8 mouse cellular contexts compared by ENCODE assay signal in the genomic region with DNA sequence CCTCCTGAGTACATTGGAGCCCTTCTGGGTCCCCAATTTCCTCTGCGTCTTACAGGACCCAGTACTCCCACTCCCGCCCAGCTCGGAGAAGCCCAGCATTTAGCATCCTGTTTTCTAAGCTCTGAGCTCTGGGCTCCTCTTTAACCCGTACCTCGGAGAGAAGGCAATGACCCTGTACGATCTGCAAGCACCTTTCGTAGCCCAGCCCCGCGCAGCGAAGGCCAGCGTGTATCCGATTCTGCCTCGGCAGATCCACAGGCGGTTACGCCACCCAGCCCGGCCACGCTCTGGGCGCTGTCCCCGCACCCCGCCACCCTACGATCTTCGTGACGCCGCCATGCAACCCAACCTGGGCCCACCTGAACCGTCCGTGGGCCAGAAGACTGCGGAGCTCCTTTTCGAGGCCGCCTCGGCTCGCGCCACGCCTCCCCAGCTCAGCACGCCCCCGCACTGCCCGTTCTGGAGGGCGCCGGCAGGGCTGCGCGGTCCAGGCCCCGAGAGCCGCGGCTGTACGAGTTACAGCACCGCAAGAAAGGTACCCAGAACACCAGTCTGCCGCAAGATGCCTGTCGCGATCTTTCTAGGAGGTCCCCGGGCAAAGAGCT. TPM values are rescaled to one million over a fixed set of nuclear protein-coding genes. Genes with fewer than 3 reads are reported as not detected.
A peak's percentile ranks its signal among the peaks of the same experiment; 100 is the strongest.
DNase-seq lines count a peak whose midpoint lies in the region; ATAC-seq lines count a peak whose summit lies in the region.

A gene (plus strand): TSS at position 482 of the 605 bp plus-strand sequence.

- DNase-seq in kidney, postnatal 14 days = no peak
- no peak for DNase-seq in adrenal gland, adult 8-10 months
- DNase-seq in gastrocnemius, postnatal 14 days = no peak
- DNase-seq in cerebellum, adult 18-20 months = no peak
- DNase-seq in embryo, embryonic 9.5 days (ENCODE audit: extremely low spot score) = no peak

- H3K4me2 ChIP-seq in kidney, embryonic 16.5 days (replicated peaks; ENCODE audit: low read depth, low read length) = peak within 1 kb of the TSS; percentile 81
- peak within 1 kb of the TSS; percentile 88 for H3K4me2 ChIP-seq in intestine, embryonic 15.5 days (replicated peaks)

- intact Hi-C loops in gastrocnemius, postnatal 14 days (cut with DNase I; ENCODE audit: low total_unique reads) = no loop called here

- H3K4me1 ChIP-seq in kidney, embryonic 16.5 days (ENCODE audit: insufficient read depth, low read length) = peaks cover 23% of the 10 kb centered on the region
- H3K4me1 ChIP-seq in intestine, embryonic 15.5 days (replicated peaks) = peaks cover 21% of the 10 kb centered on the region

- H3K9ac ChIP-seq in kidney, embryonic 16.5 days (replicated peaks; ENCODE audit: low read length) = peak within 1 kb of the TSS; percentile 89
- H3K9ac ChIP-seq in intestine, embryonic 15.5 days = peak within 1 kb of the TSS; percentile 89

- H3K4me3 ChIP-seq in kidney, embryonic 16.5 days (ENCODE audit: low read length) = peak within 1 kb of the TSS; percentile 71
- peak within 1 kb of the TSS; percentile 67 for H3K4me3 ChIP-seq in intestine, embryonic 15.5 days (replicated peaks)

- peak; percentile 70; the same call in 1 of the 2 replicates for ATAC-seq in kidney, embryonic 16.5 days (ENCODE audit: low FRiP score, low TSS enrichment)
- no peak for ATAC-seq in intestine, embryonic 15.5 days
- ATAC-seq in megakaryocyte-erythroid progenitor cell, adult 5-6 weeks (replicated peaks; ENCODE audit: low FRiP score, low TSS enrichment, poor library complexity, severe bottlenecking) = peak; percentile 0; the same call in 1 of the 2 replicates

- peak within 1 kb of the TSS; percentile 99 for H3K27ac ChIP-seq in kidney, embryonic 16.5 days (ENCODE audit: low read length)
- H3K27ac ChIP-seq in intestine, embryonic 15.5 days = peak within 1 kb of the TSS; percentile 97

- no peaks in the 10 kb centered on the region for H3K9me3 ChIP-seq in kidney, embryonic 16.5 days (ENCODE audit: low read length)
- H3K9me3 ChIP-seq in intestine, embryonic 15.5 days = no peaks in the 10 kb centered on the region

- peaks cover 22% of the 10 kb centered on the region for H3K36me3 ChIP-seq in kidney, embryonic 16.5 days (ENCODE audit: insufficient read depth, low read length)
- no peaks in the 10 kb centered on the region for H3K36me3 ChIP-seq in intestine, embryonic 15.5 days

- H3K27me3 ChIP-seq in kidney, embryonic 16.5 days (ENCODE audit: insufficient read depth, low read length) = no peaks in the 10 kb centered on the region
- no peaks in the 10 kb centered on the region for H3K27me3 ChIP-seq in intestine, embryonic 15.5 days (replicated peaks)

- WGBS in kidney, embryonic 16.5 days = under 1% methylated on average over 49 of the region's 49 CpGs
- under 1% methylated on average over 49 of the region's 49 CpGs for WGBS in intestine, embryonic 15.5 days

RNA-seq across cellular contexts. Expression of the gene that starts here (rescaled TPM):
- polyA plus RNA-seq in kidney, embryonic 16.5 days (2015; fragmentation: Nextera tagmentation; extraction: Ambion mirVana) = 286 and 341 TPM in 2 replicates
- total RNA-seq in adrenal gland, adult 8-10 months (2022) = 100 to 1,000 TPM; 114 to 130 (median 122) TPM
- total RNA-seq in gastrocnemius, postnatal 14 days (2021) = 10 to 100 TPM; 37.3 to 40.6 TPM
- 230 and 235 TPM in 2 replicates for polyA plus RNA-seq in intestine, embryonic 15.5 days (2015; fragmentation: Nextera tagmentation; extraction: Ambion mirVana)
- 6.6 and 9.5 TPM in 2 replicates for total RNA-seq in megakaryocyte-erythroid progenitor cell, adult 5-6 weeks (2014; fragmentation: Nextera tagmentation)
- total RNA-seq in megakaryocyte-erythroid progenitor cell, adult 5-6 weeks (2017) = 10.3 and 18.2 TPM in 2 replicates
